Mouse (Mus musculus) layer of hippocampus, adult 9-11 months (tissue): ENCODE data around the gene Clcf1.
"Not testable (repeated sequence)": the region's sequence is repeated elsewhere in the genome, so short reads cannot be mapped to it uniquely, and the experiment has no call there.

Experiments used
- DNase-seq: peaks from one replicate; pipeline ENCODE4 v3.0.0; 2022

Clcf1 gene

DNA sequence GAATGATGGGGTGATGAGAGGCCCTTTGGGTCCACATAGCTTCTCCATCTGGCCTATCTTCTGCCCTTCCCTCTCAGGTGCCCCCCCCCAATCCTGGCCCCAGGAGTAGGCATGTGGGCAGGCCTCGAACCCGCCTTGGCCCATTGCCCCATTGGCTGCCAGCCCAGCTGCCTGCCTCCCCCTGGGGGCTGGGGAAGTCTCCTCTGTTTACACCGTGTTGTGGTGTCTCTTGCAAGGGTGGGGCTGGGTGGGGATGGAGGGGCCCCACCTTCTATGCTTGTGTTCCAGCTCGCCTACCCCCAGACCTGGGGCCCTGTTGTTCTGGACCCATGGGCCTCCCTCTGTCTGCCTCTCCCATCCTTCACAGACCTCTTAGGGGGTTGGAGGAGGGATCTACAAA, 6.4 kb downstream of the Clcf1 start:
- no peak for DNase-seq

DNA sequence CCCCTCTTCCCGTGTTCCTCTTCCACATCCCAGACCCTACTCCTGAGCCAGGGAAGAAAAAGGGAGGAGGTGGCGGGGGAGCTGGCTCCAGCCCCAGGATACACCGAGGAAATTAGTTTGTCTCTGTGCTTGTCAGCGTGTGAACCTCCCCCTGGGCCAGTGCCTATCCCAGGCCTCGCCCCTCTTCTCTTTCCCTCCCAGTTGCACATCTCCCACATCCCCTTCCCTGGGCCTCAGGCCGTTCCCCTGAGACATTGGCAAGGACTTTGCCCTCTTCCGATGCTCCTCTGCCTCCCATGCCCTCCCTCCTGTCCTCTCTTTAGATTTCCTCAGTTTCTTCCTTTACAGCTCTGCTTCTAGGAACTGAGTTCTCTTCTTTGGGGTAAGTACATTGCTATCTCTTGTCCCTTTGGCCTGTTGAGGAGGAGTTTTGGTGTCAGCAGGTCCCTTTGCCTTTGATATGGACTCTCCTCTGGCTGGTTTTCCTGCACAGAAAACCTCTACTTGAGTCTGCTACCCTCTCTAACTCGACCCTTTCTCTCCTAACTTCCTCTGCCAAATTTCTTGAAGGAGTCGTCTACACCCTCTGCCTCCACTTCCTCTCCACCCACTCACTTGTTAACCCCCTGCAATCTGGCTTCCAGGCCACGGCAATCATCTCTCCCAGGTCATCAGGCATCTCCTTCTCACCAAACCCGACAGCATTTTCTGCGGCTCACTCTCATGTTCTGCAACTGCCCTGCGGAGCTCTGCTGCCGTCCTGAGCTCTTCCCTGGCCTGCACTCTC, 7.1 kb downstream of the Clcf1 start:
- DNase-seq, result no peak

DNA sequence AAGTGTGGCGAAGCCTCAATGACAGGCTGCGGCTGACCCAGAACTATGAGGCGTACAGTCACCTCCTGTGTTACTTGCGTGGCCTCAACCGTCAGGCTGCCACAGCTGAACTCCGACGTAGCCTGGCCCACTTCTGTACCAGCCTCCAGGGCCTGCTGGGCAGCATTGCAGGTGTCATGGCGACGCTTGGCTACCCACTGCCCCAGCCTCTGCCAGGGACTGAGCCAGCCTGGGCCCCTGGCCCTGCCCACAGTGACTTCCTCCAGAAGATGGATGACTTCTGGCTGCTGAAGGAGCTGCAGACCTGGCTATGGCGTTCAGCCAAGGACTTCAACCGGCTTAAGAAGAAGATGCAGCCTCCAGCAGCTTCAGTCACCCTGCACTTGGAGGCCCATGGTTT, 8.1 kb downstream of the Clcf1 start:
- no peak for DNase-seq

DNA sequence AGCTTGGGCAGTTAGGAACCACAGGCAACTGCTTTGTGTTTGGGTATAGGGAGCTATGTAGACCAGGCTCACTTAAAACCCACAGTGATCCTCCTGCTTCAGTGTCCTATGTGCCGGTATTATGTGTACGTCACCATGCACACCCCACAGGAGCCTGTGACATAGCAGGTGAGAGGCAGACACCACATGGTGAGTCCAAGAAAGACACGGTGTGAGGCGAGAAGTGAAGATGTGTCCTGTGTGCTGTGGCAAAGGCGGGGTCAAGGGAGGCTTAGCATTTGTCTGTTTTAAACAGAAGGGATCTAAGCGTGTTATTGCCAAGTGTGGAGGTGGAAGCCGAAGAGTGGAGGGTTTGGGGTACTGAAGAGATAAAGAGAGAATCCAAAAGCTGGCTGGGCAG, 12.7 kb downstream of the Clcf1 start:
- no peak for DNase-seq

DNA sequence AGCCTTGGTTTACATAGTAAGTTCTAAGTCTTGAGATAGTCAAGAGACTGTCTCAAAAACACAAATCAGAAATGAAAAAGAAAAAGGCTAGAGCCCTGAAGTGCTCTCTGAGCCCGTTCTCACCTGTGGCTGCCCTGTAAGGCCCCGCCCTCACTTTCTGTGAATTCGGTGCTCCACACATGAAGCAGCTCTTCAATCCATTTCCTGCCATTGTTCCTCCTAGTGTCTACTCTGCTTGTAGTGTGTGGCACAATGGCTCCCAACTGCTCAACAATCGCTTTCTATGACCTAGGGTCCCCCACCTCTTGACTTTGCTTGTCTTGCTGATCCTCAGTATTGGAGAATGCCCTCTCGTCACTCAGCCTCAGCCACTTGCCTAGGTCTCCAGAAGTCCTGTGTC, 13.4 kb downstream of the Clcf1 start:
- no peak for DNase-seq

DNA sequence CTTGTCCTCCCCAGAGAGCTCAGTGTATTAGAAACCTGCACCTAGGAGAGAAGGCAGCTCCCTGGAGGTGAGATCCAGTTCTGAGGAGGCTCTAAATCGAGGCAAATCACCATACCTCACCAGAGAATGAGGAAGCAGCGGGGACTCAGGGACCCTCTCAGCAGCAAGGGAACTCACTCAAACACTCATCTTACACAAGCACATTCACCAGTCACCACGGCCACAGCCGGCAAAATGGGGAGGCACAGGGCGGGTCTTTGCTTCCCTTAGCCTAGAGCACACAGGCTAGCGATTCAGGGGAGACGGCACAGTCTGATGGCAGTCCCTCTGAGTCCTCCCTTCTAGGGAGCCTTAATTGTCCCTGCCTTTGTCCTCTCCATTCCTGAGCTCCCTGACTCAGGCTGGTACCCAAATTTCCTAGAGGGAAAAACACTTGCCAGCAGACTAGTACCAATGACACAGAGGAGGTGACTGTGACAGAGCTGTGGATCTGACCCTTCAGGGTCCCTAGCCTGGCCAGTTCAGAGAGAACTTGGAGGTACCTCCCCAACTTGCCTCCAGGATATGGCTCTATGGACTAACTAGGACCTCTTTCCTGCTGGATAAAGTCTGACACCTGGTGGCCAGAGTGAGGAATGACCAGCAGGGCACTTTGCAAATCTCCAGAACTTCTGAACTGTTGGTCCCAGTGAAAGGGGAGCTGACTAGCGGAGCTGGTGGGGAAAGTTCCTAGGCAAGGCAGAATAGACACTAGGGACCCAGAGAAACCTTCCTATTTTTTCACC, 14.0 kb downstream of the Clcf1 start:
- no peak for DNase-seq

DNA sequence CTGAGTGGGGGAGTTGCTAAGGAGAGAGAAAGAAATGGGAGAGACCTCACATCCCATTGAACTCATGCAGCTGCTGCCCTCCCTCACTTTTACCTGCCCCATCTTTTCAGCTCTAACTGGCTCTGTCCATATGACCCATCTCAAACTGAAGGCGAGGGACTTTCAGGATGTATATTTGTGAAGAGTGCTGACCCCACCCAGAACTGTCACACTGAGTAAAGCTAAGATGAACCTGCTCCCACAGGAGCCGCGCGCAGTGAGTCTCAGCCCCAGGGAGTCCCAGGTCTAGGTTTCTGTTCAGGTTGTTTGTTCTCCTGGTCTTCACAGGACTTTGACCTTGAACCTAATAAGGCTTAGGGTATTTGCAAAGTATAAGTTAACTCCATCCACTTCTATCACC, 14.9 kb downstream of the Clcf1 start:
- DNase-seq, result no peak

DNA sequence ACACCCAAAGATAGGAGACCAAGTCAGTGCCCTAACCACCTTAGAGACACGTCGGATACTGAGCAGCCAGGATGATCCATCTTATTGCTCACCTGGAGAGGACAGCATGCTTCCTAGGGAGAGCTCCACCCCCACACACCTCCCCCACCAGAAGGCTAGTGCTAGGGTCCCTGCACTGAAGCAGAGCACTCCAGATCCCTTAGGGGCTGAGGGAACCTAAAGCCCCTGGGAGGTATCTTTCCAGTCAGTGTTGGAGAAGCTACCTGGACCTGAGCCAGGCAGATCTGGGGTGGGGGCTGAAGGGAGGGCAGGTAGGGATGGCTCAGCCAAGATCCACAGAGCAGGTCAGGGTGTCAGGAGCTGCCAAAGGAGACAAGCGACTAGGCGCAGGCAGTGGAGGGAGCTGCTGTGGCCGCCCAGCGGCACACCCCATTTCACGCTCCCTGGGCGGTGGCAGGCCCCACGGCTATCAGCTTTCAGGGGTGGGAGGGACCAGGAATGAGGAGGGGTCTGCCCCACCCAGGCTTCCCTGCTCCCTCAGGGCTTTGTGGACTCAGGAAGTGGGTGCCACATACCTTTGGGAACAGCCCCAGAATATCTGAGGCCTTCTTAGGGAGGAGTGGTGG, 15.5 kb downstream of the Clcf1 start:
- no peak for DNase-seq

DNA sequence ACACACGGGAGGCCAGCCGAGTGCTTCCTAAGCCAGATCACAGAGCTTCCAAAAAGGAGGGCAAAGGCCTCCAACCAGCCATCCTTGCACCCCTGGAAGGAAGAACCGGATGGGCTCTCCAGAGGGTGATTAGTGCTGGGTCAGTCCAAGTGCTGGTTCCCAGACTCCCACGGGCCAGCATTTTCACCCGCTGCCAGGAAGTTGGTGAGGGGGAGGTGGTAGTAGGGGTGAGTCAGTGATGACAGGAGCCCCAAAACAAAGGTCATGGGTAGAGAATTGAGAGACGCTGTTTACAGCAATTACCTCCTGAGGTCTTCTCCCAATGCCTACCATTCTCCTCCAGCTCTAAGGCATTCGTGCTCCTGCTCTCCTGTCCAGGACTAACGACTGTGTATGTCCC, 16.4 kb downstream of the Clcf1 start:
- DNase-seq, result no peak

DNA sequence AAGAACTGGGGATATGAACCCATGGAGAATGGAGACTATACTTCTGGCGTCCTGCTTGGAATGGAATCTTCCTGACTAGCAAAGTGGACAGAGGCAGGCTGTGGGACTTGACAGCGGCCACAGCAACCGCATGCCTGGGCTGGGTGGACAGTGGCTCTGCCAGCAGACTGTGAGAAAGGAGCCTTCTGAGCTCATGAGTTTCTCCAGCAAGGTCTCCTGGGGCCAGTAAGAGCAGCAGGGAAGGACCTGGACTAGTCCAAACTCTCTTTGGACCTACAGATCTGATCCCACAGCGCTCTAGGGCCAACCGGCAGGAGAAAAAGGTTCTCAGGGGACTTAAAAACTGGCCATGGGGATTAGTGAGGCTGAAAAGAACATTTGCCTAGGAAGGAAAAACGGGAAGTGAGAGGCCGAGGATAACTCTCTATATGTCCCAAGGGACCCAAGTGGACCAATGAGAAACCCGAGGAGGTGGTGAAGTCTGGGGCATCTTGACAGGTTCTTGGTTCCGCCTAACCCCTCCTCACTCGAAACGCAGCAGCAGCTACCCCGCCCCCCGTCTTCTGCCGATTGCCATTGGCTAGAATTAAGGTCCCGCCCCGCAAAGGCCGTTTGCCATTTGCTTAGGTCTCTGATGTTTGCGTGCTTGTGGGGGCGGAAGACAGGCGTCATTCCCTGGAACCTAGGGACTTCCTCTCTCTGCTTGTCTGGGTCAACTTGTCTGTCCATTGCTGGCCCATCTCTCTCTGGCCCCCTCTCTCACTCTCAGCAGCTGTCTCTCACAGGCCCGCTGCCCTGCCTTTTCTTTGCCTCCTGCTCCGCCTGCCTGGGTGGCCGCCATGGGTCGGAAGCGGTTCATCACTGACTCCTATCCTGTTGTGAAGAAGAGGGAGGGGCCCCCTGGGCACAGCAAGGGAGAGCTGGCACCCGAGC, 17.5 kb downstream of the Clcf1 start, which contains the start of gene Pold4:
Gene Pold4 (plus strand): TSS at position 647 of the 933 bp plus-strand sequence.
- DNase-seq, result peak; percentile 99

DNA sequence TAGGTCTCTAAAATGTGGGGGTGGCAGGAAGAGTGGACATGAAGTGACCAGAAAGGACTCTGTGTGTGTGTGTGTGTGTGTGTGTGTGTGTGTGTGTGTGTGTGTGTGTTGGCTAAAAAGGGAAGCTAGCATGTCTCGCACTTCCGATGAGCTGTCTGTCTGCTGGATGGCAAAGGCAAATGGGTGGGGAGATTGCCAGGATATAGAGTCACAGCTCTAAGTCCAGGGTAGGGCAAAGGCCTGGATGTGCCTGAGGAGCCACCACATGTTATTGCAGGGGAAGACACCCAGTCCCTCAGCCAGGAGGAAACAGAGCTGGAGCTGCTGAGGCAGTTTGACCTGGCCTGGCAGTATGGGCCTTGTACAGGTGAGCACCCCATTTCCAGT, 18.1 kb downstream of the Clcf1 start:
- DNase-seq, result peak; percentile 76

DNA sequence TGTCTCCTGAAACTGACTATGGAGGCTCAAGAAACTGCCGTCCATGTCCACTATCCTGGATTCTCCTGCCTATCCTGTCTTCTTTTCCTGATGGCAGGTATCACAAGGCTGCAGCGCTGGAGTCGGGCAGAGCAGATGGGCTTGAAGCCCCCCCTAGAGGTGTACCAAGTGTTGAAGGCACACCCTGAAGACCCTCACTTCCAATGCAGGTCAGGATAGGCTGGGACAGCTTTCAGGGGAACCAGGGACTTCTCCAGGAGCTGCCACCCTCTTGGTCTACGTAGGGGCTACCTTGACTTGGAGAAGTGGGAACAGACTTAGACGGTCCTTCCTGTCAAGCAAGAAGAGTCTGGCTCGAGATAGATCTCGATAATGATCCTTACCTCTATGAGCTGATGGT, 18.6 kb downstream of the Clcf1 start:
- no peak for DNase-seq

DNA sequence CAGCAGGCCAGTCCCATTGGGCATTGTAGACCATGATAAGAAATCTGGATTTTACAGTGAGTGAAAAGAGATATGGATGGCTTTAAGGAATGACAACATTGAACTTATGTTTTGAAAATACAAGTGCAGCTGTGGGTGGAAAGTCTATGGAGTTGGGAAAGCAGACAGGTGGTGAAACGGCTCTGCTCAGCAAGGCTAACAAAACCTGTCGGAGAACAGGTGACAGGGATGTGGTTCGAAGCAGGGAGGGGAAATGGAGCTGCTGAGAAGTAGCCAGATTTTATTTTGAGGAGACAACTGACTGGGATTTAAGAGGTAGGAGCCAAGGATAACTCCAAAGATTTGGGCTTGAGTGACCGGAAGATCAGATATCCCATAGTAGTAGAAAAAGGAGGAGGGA, 20.5 kb downstream of the Clcf1 start:
- DNase-seq, result no peak

DNA sequence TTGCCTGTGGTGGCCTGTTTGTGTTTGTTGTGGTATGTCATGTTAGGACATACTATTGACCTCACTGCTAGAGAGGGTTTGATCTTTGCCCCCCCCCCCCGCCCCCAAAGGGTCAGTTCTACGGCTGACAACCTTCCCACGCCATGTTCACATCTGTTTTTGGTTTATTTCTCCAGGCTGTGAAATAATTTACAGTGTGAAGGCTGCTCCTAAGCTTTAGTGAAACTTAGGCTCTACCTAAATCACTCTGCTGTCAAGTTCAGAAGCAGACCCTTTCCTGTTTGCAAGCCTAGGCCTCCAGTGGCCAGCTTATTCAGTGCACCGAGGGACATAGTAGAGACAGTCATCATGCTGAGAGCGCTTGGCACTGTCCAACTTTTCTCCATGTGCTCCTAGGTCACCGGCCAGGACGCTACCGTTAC, 26.2 kb downstream of the Clcf1 start:
- DNase-seq, result no peak

DNA sequence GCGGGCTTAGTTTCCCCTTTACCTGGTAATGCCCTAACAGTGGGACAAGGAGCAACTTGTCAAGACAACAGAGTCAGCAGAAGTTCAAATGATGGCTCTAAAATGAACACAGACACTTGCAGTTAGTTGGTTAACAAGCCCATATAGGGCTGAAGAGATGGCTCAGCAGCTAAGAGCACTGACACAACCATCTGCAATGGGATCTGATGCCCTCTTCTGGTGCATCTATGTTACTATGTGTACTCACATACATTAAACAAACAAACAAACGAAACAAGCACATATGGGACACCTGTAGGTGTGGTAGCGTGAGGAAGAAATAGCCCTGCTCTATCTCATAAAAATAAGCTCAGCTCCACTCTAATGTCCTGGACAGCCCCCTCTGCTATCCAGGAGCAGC, 28.4 kb downstream of the Clcf1 start:
- DNase-seq, result no peak

DNA sequence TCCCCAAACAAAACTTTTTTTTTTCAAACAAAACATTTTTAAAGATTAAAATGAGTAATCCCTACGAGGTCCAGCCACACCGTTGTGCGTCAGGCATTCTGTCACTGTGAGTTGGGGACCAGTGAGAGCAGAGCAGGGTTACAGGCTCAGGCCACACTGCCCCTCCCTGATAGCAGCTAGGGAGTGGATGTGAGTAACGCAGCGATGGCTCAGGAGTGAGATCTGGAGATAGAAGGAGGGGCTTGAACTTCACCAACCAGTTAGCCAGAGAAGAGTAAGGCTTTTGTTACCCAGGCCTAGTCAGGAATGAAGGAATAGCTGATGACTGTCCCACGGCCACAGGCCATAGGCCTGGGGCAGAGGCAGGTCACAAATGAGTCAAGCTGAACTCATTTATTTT, 30.7 kb downstream of the Clcf1 start:
- no peak for DNase-seq

DNA sequence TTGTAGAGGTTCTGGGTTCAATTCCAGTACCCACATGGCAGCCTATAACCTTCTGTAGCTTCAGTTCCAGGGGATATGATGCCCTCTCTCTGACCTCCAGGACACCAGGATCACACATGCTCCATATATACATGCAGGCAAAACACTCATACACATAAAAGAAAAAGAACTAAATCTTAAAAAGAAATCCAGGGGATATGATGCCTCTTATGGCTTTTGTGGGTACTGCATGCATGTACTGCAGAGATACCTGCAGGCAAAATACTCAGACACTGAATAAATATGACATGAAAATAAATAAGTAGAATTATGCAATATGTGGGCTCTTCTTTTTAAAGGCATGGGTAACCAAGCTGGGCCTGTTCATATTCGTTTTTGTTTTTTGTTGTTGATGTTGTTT, 33.0 kb downstream of the Clcf1 start:
- no peak for DNase-seq

DNA sequence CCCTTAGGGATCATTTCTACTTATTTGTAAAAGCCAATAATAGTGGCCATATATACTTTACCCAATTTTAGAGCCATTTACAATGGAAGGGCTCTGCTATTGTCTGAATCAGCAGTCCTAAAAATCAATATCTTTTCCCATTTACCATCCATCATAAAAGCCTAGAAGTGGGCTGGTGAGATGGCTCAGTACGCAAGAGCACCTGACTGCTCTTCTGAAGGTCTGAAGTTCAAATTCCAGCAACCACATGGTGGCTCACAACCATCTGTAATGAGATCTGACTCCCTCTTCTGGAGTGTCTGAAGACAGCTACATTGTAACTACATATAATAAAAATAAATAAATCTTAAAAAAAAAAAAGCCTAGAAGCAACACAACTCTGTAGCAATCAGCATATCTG, 34.6 kb downstream of the Clcf1 start:
- not testable (repeated sequence) for DNase-seq

DNA sequence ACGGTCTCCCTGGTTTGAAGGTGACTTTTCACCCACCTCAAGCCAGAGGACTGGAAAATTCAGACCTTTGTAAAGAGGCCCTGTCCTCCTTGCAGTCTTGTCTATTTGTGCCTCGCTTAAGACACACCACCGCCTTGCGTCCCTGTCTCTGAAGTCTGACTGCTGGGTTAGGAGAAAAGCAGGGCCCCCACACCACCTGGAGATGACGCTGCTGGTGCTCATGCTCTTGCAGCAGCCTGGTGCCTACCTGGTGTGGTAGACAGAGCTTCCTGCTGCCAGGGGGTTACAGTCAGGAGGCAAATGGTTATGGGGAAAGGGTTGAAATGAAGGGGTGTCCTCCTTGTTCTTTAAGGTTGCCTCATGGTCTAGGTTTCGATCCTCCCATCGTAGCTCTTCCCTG, 40.2 kb downstream of the Clcf1 start:
- no peak for DNase-seq

DNA sequence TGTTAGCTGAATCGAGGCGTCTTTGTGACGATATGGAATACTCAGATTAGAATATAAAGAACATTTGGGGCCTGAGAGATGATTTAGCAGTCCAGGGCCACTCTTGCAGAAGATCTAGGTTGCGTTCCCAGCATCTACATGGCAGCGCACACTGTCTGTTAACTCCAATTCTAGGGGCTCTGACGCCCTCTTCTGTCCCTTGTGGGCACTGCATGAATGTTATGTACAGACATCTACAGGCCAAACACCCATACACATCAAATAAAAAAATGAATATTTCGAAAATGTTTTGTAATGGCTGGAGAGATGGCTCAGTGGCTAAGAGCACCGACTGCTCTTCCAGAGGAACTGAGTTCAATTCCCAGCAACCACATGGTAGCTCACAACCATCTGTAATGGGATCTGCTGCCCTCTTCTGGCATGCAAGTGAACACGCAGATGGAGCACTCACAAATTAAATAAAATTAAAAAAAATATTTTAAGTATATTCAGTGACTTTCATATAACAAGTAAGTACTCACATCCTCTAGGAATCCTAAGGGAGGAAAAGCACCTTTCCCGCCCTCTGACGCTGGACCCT, 41.6 kb downstream of the Clcf1 start:
- no peak for DNase-seq

DNA sequence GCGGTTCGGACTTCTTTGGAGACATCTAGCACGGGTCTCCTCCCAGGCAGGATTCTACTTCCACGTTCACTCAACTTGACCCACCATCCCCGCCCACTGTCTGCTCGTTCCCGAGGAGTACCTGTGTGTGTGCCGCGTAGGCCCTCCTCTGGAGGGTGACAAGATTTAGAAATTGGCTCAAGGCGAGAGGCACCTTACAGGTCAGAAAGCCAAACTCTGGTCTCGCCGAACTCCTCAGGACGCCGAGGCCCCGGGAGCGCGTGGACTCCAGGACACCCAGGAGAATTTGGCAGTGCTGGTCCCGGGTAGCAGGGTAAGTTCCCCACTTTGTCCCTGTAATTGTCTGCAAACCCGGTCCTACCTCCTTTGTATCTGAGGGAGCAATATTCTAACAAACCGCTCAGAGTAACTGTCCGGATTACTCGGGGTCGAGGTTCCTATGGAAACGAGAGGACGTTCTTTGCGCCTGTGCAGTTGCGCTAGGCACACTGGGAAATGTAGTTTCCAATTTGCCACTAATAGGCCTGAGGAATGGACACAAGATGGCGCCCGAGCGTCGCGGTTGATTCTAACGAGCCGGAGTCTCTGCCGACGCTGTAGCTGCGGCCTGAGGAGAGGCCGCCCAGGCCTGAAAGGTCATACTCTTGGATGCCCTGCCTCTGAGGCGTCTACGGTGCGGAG, 43.3 kb downstream of the Clcf1 start:
- peak; percentile 93 for DNase-seq

DNA sequence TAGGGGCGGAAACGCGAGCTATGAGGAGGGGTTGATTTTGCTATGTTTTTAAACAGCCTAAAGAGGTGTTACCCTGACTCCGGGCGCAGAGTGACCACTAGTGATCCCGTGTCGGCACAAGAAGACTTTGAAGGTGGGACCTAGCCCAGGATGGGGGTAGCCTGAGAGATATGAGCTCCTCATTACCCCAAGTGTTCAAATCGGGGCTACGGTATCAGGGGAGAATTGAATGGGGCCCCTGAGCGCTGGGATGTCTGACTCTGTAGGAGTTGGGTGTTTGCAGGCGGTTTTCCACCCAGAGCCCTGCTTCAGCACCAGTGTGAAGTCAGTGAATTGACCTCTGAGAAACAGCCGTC, 43.8 kb downstream of the Clcf1 start:
- DNase-seq, result no peak
